Mouse (Mus musculus) E14TG2a.4 (cell line): ENCODE measurements around the gene Hoxd9.

Experiments used
- H3K27me3 ChIP-seq: 2 replicates; pipeline ENCODE4 v1.6.1; 2014; ENCODE audit warnings: low read length, control low read depth; ENCODE audit not compliant: insufficient read depth
- H3K36me3 ChIP-seq: 2 replicates; pipeline ENCODE4 v1.6.1; 2014; ENCODE audit warnings: low read length, control low read depth; ENCODE audit not compliant: insufficient read depth
- H3K4me1 ChIP-seq: replicated peaks from 2 replicates; pipeline ENCODE4 v1.6.1; 2014; ENCODE audit warnings: low read depth, low read length, control low read depth
- H3K4me3 ChIP-seq: replicated peaks from 2 replicates; pipeline ENCODE4 v1.5.1; 2014; ENCODE audit warnings: mild to moderate bottlenecking, low read length
- H3K9me3 ChIP-seq: 2 replicates; pipeline ENCODE4 v1.6.1; 2014; ENCODE audit warnings: low read length, control low read depth
- CTCF ChIP-seq: conservative IDR thresholded peaks from 2 replicates; pipeline ENCODE4 v1.5.1; 2014; ENCODE audit warnings: low read length
- NANOG ChIP-seq: IDR thresholded peaks from 2 replicates; pipeline ENCODE4 v1.6.1; 2014; ENCODE audit warnings: borderline replicate concordance, low read length, mixed read lengths
- POU5F1 ChIP-seq: IDR thresholded peaks from 2 replicates; pipeline ENCODE4 v1.6.1; 2014; ENCODE audit warnings: low read length, borderline replicate concordance

The Hoxd9 gene

DNA sequence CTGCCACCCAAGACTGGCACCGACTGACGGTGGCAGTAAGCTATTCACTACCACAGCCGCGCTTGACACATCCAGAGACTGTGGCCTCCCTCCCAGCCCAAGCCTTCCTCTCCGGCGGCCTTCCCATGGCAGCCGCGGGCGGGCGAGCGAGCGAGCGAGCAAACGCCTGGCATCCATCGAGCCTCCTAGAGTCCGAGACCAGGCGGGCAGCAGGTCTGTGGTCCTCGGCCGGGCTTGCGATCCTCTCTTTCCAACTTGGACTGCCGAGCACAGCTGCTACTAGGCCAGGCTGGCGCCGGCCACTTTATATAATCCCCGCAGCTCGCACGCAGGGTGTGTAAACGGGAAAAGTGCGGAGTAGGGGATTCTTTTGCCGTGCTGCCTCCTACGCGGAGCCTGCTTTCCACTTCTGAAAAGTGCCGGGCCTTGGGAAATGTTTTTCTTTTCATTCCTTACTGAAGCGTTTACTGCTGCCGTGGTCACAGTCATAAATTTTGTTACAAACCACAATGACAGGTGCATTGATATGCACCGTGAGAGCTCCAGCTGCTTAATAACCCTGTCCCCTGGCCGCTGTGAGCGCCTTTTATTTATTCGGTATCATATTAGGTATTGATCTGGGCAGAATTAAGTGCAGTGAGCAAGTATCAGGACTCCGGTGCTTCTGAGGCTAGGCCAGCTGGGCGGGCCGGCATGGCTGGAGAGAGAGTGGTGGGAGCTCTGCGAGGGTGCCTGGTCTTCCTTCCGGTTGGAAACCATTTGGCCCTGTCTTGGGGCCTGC, 43.0 kb downstream of the Hoxd9 start:
- H3K27me3 ChIP-seq, result peaks cover 96% of the 10 kb centered on the region
- no peaks in the 10 kb centered on the region for H3K36me3 ChIP-seq
- peaks cover 13% of the 10 kb centered on the region; the same call in 1 of the 2 replicates for H3K9me3 ChIP-seq
- TF ChIP-seq NANOG (no peak), POU5F1 (no peak)
- peak overlapping the region; percentile 46; the same call in 1 of the 2 replicates for H3K4me3 ChIP-seq
- H3K4me1 ChIP-seq, result peaks cover 31% of the 10 kb centered on the region

DNA sequence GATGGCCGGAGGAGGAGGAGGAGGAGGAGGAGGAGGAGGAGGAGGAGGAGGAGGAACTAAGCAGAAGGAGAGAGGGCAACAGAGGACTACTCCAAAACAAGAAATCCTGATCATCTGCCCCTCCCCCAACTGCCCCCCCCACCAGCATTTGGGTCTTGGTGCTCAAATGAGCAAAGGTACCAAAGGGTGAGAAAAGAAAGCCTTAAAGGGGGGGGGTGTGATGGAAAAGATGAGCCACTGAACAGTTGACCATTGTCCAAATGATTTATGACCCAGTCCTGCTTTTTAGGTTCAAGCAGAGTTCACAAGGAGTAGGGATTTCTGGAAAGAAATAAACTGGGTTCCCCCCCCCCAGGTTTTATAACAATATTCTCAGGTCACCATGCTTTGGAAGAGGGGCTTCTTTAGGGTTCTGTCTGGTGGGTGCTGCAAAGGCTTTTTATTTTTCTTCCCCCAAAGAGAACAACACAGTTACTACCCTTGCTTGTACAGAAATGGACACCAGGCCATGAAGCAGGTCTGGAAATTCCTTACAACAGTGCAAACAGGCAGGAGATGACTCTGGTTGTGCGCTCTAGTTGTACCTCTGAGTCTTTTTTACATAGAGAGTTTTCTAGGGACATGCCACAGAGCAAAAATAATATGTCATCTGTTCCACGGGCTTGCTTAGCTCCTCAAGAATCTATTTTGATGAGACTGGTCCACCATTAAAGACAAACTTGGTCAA, 43.9 kb downstream of the Hoxd9 start:
- H3K27me3 ChIP-seq, result peaks cover 96% of the 10 kb centered on the region
- H3K4me1 ChIP-seq, result peaks cover 32% of the 10 kb centered on the region
- H3K4me3 ChIP-seq, result no peak overlapping the region
- peaks cover 13% of the 10 kb centered on the region; the same call in 1 of the 2 replicates for H3K9me3 ChIP-seq
- no peaks in the 10 kb centered on the region for H3K36me3 ChIP-seq
- TF ChIP-seq POU5F1, result no peak
- TF ChIP-seq NANOG, result no peak
- TF ChIP-seq CTCF, result no peak

DNA sequence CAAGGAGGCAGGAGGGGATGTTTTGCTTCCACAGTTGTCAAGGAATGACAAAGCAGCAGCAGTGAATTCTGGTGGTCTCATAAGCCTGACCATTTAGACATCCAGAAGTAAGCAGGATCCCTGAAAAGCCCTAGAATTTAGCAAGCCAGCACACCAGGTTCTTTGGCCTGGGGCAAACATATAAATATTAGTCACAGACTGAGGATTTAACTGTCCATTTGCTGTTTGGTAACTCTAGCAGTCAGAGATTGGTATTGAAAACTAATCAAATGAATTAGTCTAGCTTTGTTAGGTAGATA, 44.4 kb downstream of the Hoxd9 start:
- TF ChIP-seq CTCF, result no peak
- TF ChIP-seq POU5F1, result no peak
- no peak for TF ChIP-seq NANOG
- Histone ChIP-seq H3K36me3 (no peaks in the 10 kb centered on the region), H3K4me1 (peaks cover 32% of the 10 kb centered on the region), H3K27me3 (peaks cover 96% of the 10 kb centered on the region), H3K9me3 (peaks cover 13% of the 10 kb centered on the region; the same call in 1 of the 2 replicates), H3K4me3 (no peak overlapping the region)

- Histone ChIP-seq H3K4me1 (peaks cover 35% of the 10 kb centered on the region), H3K36me3 (no peaks in the 10 kb centered on the region), H3K4me3 (peak overlapping the region; percentile 57), H3K9me3 (0 out of 2 replicates have a peak, but pooled peaks cover 10% of the 10 kb centered on the region), H3K27me3 (peaks cover 96% of the 10 kb centered on the region)
- TF ChIP-seq NANOG, result no peak
- TF ChIP-seq CTCF, result no peak
- no peak for TF ChIP-seq POU5F1
Measured at GRCm38 (mm10) chr2:74745540-74746297, 48.2 kb downstream of the Hoxd9 start.

DNA sequence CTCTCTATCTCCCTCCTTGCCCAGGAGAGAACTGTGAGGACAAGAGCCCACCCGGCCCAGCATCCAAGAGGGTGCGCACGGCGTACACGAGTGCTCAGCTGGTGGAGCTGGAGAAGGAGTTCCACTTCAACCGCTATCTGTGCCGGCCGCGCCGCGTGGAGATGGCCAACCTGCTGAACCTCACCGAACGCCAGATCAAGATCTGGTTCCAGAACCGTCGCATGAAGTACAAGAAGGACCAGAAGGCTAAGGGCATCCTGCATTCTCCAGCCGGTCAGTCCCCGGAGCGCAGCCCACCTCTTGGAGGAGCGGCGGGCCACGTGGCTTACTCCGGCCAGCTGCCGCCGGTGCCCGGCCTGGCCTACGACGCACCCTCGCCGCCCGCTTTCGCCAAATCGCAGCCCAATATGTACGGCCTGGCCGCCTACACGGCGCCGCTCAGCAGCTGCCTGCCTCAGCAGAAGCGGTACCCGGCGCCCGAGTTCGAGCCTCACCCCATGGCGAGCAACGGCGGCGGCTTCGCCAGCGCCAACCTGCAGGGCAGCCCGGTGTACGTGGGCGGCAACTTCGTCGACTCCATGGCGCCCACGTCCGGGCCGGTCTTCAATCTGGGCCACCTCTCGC, 48.9 kb downstream of the Hoxd9 start:
- Histone ChIP-seq H3K36me3 (no peaks in the 10 kb centered on the region), H3K4me3 (peak overlapping the region; percentile 57), H3K4me1 (peaks cover 33% of the 10 kb centered on the region), H3K9me3 (0 out of 2 replicates have a peak, but pooled peaks cover 10% of the 10 kb centered on the region), H3K27me3 (peaks cover 97% of the 10 kb centered on the region)
- no peak for TF ChIP-seq CTCF
- no peak for TF ChIP-seq POU5F1
- TF ChIP-seq NANOG, result no peak

GRCm38 (mm10) chr2:74747006-74747405, 49.5 kb downstream of the Hoxd9 start:
- peak overlapping the region; percentile 57 for H3K4me3 ChIP-seq
- peaks cover 97% of the 10 kb centered on the region for H3K27me3 ChIP-seq
- 0 out of 2 replicates have a peak, but pooled peaks cover 10% of the 10 kb centered on the region for H3K9me3 ChIP-seq

GRCm38 (mm10) chr2:74747661-74748141, 50.2 kb downstream of the Hoxd9 start:
- Histone ChIP-seq H3K4me3 (no peak overlapping the region), H3K36me3 (no peaks in the 10 kb centered on the region), H3K9me3 (0 out of 2 replicates have a peak, but pooled peaks cover 10% of the 10 kb centered on the region), H3K4me1 (peaks cover 38% of the 10 kb centered on the region), H3K27me3 (peaks cover 97% of the 10 kb centered on the region)
- TF ChIP-seq NANOG (no peak), POU5F1 (no peak), CTCF (no peak)

More at GRCm38 (mm10) chr2:74747006-74747405, 49.5 kb downstream of the Hoxd9 start:
- TF ChIP-seq NANOG, result no peak
- TF ChIP-seq POU5F1, result no peak
- TF ChIP-seq CTCF, result no peak
- no peaks in the 10 kb centered on the region for H3K36me3 ChIP-seq
- H3K4me1 ChIP-seq, result peaks cover 33% of the 10 kb centered on the region
